Mouse (Mus musculus) ovary, adult 10 weeks (tissue): Measurements from ENCODE around the gene BC049352. TPM values are rescaled to one million over a fixed set of nuclear protein-coding genes. Genes with fewer than 3 reads are reported as not detected.

Experiments used
- polyA plus RNA-seq: library from polyadenylated mRNA; stranded (reverse); fragments of 350-450 nt; fragmentation: Illumina TruSeq; extraction: RNeasy Lipid Tissue Mini Kit (QIAGEN cat#74804); gene quantifications from one replicate; pipeline ENCODE4 v1.2.3, GENCODE M21; 2014

BC049352 gene
- polyA plus RNA-seq = not detected

DNA sequence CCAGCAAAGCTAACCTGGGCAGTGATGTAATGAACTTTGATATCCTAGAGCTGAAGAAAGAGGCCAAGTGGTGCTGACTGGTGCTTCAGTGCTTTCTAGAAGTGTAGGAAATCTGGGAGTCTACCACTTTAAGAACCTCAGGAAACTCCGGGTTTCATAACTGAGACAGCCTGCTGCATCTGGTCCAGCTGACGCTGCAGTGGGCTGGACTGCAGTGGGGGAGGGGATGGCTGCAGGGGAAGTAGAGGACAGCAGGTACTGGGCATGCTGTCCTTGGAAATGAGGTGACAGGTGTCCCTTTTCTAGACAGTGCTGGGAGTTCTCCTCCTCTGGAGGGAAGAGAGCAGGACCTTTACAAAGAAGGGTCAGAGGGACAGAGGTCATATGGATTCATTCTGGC, at the start of gene BC049352:
BC049352 (plus strand) TSS at position 238 of the 400 bp plus-strand sequence.

DNA sequence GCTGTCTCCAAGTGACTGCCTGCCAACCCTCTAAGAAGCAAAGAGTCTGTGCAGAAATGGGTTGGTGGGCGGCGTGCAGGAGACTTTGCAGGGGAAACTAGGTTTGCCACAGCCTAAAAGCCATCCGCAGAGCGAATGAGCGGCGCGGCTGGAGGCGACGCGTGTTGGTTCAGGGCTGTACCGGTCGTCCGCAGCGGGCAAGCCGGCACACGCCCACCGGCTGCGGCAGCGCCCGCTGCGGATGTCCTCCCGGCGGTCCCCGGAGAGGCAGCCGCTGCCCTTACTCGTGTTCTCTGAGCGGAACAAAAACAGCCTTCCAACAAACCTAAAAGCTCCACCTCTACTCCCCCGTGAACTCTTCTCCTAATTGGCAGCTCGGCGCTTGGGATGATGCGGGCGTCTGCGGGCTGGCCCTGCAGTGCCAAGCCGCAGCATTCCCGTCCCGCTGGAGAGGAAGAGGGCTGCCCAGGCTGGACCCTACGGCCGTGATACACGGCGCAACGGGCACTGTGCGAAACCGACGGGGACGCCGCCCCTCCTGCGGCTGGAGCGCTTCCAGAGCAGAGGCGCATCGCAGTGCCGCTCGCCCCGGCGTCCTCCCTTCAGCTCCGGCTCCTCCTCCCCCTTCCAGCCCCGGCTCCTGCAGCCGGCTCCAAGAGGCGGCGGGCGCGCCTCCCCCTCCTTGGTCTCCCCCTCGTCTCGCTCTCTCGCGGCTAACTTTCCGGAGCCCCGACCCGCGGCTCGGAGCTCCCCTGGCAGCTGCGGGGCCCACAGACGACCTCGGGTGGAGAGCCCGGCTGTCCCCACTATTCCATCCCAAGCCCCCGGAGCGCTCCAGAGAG, 43.4 kb upstream of the BC049352 start, which contains the start of gene Scn4b:
Scn4b (plus strand) TSS at position 205 of the 842 bp plus-strand sequence.

DNA sequence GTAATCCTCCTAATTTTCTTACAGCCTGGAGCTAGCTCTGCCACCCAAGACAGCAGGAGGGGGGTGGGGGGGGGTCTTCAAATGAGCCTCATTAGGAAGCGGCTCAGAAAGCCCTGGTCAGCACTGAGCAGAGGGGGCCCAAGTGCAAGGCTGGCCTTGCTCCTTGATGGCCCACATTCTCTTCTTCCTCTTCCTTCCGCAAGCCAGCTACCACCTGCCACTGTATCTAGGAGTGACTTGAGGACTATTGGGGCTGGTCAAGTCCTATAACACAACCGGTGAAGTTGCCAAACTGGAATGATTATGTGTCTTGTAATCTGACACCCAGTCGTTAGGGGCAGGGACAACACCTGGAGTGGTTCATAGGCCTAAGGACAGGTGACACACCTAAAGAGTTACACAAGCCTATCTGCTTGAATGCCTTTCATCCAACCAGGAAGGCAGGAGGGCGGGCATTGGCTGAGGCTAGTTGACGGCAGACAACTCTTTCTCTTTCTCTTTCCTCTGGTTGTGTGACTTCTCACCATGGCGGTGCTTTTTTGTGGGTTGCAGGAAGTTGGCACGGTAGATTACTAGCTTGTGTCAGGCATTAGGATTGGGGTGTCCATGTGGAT, 22.1 kb downstream of the BC049352 start, which contains the start of gene Tmprss4:
Tmprss4 (minus strand) TSS at position 296 of the 614 bp plus-strand sequence.

DNA sequence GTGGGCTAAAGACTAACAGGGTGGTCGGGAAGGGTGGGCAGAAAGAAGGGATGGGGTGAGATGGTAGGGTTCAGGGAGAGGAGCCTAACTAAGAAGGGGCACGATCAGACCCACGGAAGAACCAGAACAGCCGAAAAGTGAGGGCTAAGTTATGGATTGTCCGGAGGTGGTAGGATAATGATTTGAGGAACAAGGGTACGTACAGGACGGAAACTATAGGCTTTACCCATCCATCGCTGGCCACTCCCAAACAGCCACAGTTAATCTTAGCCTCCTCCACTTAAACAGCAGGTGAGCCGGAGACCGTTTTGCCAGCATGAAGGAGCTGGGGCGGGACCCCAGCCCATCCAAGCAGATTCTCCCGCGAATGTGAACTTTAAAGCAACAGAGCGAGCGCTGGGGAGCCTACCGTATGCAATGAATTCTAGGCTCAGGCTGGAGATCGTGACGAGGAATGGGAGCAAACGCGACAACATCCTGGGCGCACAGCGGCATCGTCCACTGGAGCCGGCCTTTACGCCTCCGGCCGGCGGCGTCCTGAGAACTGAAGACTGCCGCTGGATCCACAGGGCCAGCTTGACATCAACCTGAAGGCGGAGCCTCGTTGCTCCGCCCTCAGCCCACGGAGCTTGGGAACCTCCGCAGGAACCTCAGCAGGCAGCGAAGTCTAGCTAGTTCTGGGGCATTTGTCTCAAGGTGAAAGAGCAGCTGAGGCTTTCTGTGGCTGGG, 87.0 kb downstream of the BC049352 start, which contains the start of gene Il10ra:
Il10ra (minus strand) TSS at position 553 of the 729 bp plus-strand sequence.

Other genes with a start within 250 kb of the BC049352 start
- 81.2 TPM for gene Ube4a, start 216.4 kb upstream of the BC049352 start, polyA plus RNA-seq
- gene Cd3g, start 201.6 kb upstream of the BC049352 start, polyA plus RNA-seq = 1.3 TPM
- 0.29 TPM for gene Cd3d, start 200.2 kb upstream of the BC049352 start, polyA plus RNA-seq
- gene Cd3e, start 172.4 kb upstream of the BC049352 start, polyA plus RNA-seq = 0.80 TPM
- 6.6 TPM for gene Mpzl2, start 142.2 kb upstream of the BC049352 start, polyA plus RNA-seq
- 3.0 TPM for gene Mpzl3, start 126.8 kb upstream of the BC049352 start, polyA plus RNA-seq
- gene Jaml, start 102.8 kb upstream of the BC049352 start, polyA plus RNA-seq = 4.1 TPM
- gene Scn2b, start 64.2 kb upstream of the BC049352 start, polyA plus RNA-seq = 1.1 TPM
- gene Scn4b, start 43.6 kb upstream of the BC049352 start, polyA plus RNA-seq = 0.40 TPM
- gene Tmprss4, start 22.1 kb downstream of the BC049352 start, polyA plus RNA-seq = not detected
- 0.51 TPM for gene Il10ra, start 87.1 kb downstream of the BC049352 start, polyA plus RNA-seq
- 4.1 TPM for gene Tmprss13, start 137.1 kb downstream of the BC049352 start, polyA plus RNA-seq
- gene Fxyd6, start 188.2 kb downstream of the BC049352 start, polyA plus RNA-seq = 5.8 TPM
- not detected for gene Fxyd2, start 217.7 kb downstream of the BC049352 start, polyA plus RNA-seq
- gene Dscaml1, start 244.6 kb downstream of the BC049352 start, polyA plus RNA-seq = not detected